Mouse (Mus musculus) bone marrow, adult 2 months (tissue): Measurements from ENCODE around the gene Carns1. TPM values are rescaled to one million over a fixed set of nuclear protein-coding genes. Genes with fewer than 3 reads are reported as not detected.

Experiments used
- H3K27ac ChIP-seq: fragments of 200-500 bp; 2 replicates; pipeline ENCODE4 v1.5.1; 2012; ENCODE audit warnings: low read depth, mild to moderate bottlenecking, control low read depth, inconsistent platforms, low read length; ENCODE audit not compliant: control insufficient read depth, poor library complexity, insufficient read depth
- H3K4me1 ChIP-seq: fragments of 200-500 bp; 2 replicates; pipeline ENCODE4 v1.6.1; 2011; ENCODE audit warnings: low read length; ENCODE audit not compliant: control insufficient read depth, insufficient read depth
- H3K4me3 ChIP-seq: fragments of 200-500 bp; replicated peaks from 2 replicates; pipeline ENCODE3; 2011; ENCODE audit warnings: mild to moderate bottlenecking, low read depth, low read length, control low read depth; ENCODE audit not compliant: control insufficient read depth
- CTCF ChIP-seq: fragments of 200-500 bp; IDR thresholded peaks from 2 replicates; pipeline ENCODE4 v1.5.1; 2011; ENCODE audit warnings: low read length, control low read depth; ENCODE audit not compliant: control insufficient read depth, insufficient read depth
- POLR2A ChIP-seq: fragments of 200-500 bp; IDR thresholded peaks from 2 replicates; pipeline ENCODE4 v1.6.1; 2011; ENCODE audit warnings: low read depth, mild to moderate bottlenecking, control low read depth, low read length, borderline replicate concordance; ENCODE audit not compliant: control insufficient read depth
- WGBS: fragments of 180-500 bp; shearing (Covaris S2); methylation state at CpG from one replicate; pipeline ENCODE4 v1.1.7; 2018; 5-methylcytosine and 5-hydroxymethylcytosine counted together
- polyA plus RNA-seq: library from polyadenylated mRNA; stranded (reverse); fragments of >200 nt; gene quantifications from 2 replicates; pipeline ENCODE4 v1.2.4, GENCODE M21; 2011; ENCODE audit warnings: low replicate concordance; ENCODE audit not compliant: missing spikeins, insufficient read depth, insufficient read length

Gene Carns1
- polyA plus RNA-seq, 1 experiment: 52.9 TPM

- H3K4me1 ChIP-seq: peaks cover 7% of the 10 kb centered on the region
- TF ChIP-seq CTCF (no peak), POLR2A (no peak)
Observed at GRCm38 (mm10) chr19:4152445-4153231, 22.6 kb downstream of the Carns1 start.

DNA sequence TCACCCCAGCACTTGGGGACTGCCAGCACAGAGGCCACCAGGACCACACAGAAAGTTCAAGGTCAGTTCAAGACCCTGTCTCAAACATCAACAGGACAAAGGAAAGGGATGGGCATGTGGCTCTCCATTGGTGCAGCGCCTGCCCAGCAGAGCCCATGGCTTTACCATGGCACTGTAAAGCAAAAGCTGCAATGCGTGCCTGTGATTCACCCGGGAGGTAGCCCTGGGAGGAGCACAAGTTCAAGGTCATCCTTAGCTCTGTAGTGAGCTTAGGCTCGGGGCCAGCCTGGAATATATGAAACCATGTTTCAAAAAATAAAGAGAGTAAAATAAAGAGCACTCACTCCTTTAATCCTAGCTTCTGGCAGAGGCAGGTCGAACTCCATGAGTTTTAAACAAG is 23.4 kb downstream of the Carns1 start:
- no peak overlapping the region for H3K4me3 ChIP-seq
- peaks cover 11% of the 10 kb centered on the region for H3K4me1 ChIP-seq
- no peak overlapping the region for H3K27ac ChIP-seq
- 92% methylated on average over 5 of the region's 5 CpGs for WGBS
- no peak for TF ChIP-seq CTCF
- TF ChIP-seq POLR2A: no peak

More at GRCm38 (mm10) chr19:4152445-4153231, 22.6 kb downstream of the Carns1 start:
- Histone ChIP-seq H3K4me3 (no peak overlapping the region), H3K27ac (no peak overlapping the region)
- WGBS: 89% methylated on average over 8 of the region's 8 CpGs

DNA sequence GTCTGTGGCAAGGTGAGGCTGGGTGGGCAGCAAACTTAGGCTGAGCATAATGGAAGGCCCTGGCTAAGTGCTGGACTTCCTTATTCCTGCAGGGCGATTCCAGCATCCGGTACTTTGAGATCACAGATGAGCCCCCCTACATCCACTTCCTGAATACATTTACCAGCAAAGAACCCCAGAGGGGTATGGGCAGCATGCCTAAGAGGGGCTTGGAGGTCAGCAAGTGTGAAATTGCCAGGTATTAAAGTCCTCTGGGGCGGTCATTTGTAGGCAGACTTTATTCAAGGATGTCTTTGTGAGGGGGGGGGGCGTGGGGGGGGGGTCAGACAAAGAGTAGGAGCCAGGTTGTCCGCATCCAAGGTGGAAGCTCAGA is 23.8 kb downstream of the Carns1 start:
- Histone ChIP-seq H3K4me3 (no peak overlapping the region), H3K27ac (no peak overlapping the region), H3K4me1 (peaks cover 11% of the 10 kb centered on the region)
- WGBS: 69% methylated on average over 5 of the region's 5 CpGs
- TF ChIP-seq POLR2A (no peak), CTCF (no peak)

DNA sequence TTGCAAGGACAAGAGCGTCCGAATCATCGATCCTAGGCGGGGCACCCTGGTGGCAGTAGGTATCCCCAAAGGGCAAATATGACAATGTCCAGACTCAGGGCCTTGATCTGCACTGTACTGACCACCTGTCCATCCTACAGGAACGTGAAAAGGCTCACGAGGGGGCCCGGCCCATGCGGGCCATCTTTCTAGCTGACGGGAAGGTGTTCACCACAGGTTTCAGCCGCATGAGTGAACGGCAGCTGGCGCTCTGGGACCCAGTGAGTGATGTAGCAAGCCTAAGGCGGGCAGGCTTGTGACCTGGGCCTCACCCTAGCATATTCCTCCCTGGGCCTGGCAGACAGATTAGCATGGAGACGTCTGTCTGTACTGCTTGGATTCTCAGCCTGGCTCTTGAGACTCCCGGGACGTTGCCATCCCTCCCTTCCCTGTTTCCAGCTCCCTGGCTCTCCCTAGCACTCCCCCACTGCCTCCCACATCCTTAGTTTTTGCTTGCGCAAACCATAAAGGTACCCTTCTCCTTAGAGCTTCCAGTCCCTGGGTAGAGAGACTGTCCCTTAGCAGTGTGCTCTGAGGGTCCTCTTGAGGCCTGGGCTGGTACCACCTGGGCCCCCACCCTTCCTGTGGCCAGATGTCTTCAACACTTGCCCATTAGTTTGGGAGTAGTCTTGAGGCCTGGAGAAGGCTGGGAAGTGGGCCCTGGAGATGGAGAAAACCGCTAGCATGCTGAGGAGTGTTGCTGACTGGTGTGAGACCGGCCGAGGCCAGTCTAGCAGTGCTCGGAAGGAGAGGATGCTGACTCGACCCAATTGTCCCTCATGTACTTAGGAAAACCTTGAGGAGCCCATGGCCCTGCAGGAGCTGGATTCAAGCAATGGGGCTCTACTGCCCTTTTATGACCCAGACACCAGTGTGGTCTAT is 24.5 kb downstream of the Carns1 start:
- no peak overlapping the region for H3K4me3 ChIP-seq
- 89% methylated on average over 22 of the region's 22 CpGs for WGBS
- peaks cover 11% of the 10 kb centered on the region for H3K4me1 ChIP-seq

DNA sequence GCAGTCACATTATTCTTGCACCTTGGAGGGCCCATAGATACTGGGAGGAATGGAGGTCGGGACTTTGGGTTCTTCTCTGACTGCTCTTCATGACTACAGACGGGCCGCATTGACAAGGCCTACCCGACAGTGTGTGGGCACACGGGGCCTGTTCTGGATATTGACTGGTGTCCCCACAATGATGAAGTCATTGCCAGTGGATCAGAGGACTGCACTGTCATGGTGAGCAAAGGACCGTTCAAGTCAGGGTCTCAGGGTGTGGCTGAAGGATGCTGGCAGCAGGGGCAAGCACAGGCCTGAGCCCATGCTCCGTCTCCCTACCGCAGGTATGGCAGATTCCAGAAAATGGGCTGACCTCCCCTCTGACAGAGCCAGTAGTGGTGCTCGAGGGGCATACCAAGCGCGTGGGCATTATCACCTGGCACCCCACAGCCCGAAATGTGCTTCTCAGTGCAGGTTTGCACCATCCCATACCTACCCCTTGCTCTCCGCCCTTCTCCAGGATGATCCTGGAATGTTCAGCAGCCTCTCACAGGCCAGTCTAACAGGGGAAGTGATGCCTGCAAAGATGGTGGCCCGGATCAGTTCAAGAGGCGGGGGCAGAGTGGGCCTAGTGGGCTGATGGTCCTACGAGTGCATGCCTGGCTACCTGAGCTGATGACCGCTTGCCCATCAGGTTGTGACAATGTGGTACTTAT is 25.4 kb downstream of the Carns1 start:
- TF ChIP-seq CTCF: no peak
- TF ChIP-seq POLR2A: no peak
- no peak overlapping the region for H3K4me3 ChIP-seq
- WGBS: 88% methylated on average over 17 of the region's 17 CpGs
- peaks cover 11% of the 10 kb centered on the region for H3K4me1 ChIP-seq
- H3K27ac ChIP-seq: no peak overlapping the region

More for the DNA sequence above, 24.5 kb downstream of the Carns1 start:
- TF ChIP-seq CTCF (no peak), POLR2A (no peak)
- no peak overlapping the region for H3K27ac ChIP-seq

GRCm38 (mm10) chr19:4149283-4149682 is 26.0 kb downstream of the Carns1 start:
- 56% methylated on average over 11 of the region's 11 CpGs for WGBS
- TF ChIP-seq POLR2A (no peak), CTCF (no peak)
- H3K27ac ChIP-seq: peak overlapping the region; percentile 90
- H3K4me3 ChIP-seq: peak overlapping the region; percentile 85
- H3K4me1 ChIP-seq: peaks cover 10% of the 10 kb centered on the region

GRCm38 (mm10) chr19:4148819-4149218 is 26.5 kb downstream of the Carns1 start:
- Histone ChIP-seq H3K4me1 (peaks cover 9% of the 10 kb centered on the region), H3K27ac (peak overlapping the region; percentile 90), H3K4me3 (peak overlapping the region; percentile 85)
- WGBS: 3% methylated on average over 8 of the region's 8 CpGs
- no peak for TF ChIP-seq POLR2A
- TF ChIP-seq CTCF: no peak

- H3K4me3 ChIP-seq: peak within 1 kb of the TSS; percentile 85
Observed at GRCm38 (mm10) chr19:4148491-4148806, 26.8 kb downstream of the Carns1 start, which contains the start of gene Coro1b. Gene Coro1b (plus strand): TSS chr19:4148619.

More at GRCm38 (mm10) chr19:4148491-4148806, 26.8 kb downstream of the Carns1 start, which contains the start of gene Coro1b:
- TF ChIP-seq CTCF (no peak), POLR2A (peak; percentile 63; the same call in 1 of the 2 replicates)
- H3K27ac ChIP-seq: peak within 1 kb of the TSS; percentile 90
- 1% methylated on average over 33 of the region's 33 CpGs for WGBS
- peaks cover 9% of the 10 kb centered on the region; the same call in 1 of the 2 replicates for H3K4me1 ChIP-seq
